Mouse (Mus musculus) heart, adult 11 months (tissue): ENCODE data around the gene Evi2.

Experiments
- DNase-seq: peaks from one replicate; pipeline ENCODE4 v3.0.0; 2022

Gene Evi2

DNA sequence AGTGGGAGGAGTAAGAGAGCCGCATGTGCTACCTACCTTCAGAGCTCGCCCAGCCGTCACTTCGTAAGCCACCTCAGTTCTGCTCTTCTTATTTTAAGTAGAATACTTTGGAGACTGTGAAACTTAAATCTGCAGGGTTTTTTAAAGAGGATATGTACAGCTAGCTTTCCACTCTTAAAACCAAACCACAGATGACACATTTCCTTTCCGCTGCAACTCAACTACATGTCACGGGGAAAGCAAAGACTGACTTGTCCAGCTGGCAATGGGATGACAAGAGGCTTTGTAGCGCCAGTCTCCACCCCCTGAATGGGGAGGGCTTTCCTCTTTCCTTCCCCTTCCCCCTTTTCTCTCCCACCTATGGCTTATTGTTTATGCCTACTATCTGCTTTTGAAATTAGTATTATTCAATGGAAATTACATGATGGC, at the start of gene Evi2, which contains the start of gene Evi2a:
Gene Evi2, minus strand, starts transcription at position 257 of the 429 bp plus-strand sequence.
Gene Evi2a, minus strand, starts transcription at position 277 of the 429 bp plus-strand sequence.
- peak; percentile 96 for DNase-seq

DNA sequence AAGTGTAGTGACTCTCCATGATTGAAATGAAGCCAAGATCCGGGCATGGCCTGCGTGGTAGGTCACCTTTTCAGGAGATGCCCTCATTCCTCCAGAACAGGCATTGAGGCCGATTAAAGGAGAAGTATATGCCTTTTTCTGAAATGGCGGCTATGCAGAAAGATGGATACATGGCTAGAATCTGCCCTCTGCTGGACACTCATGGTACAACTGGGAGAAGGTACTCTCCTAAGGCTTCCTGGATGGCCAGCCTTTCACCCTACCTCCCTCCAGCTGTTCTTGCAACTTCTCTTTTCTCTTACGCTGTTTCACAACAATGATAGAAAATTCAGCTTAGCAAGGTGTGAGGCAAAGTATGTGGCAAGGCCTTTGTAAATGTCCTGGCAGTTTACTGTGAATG, 47.4 kb upstream of the Evi2 start:
- DNase-seq = peak; percentile 94

DNA sequence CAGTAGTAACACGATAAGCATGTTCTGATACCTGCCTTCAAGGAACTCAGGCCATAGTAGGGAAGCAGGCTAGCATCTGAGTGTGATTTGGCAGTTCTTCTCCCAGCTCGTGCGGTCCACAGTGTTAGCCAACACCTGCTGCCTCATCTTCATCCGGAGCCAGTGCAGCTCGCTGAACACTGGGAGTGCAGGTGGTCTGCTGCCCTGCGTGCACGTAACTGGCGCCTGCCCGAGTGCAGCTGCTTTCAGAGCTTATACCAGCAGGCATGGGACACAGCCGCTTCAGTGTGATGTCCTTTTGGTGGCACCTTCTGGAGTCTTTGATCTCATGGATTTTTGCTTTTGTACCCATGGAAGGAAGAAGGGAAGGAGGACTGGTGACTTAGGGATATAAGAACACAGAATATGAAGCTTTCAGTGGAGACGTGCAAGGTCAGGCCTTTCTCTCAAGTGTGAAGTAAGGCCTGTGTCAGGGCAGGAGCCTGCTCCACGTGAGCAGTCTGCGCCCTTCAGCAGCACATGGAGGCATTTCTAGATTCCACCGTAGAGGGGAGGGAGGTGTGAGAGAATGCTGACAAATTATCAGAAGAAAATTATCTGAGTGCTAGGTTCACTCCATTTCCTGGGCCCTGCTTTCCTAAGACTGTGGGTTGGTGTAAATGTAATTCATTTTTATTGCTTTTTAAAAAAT, 45.1 kb upstream of the Evi2 start:
- peak; percentile 88 for DNase-seq

DNA sequence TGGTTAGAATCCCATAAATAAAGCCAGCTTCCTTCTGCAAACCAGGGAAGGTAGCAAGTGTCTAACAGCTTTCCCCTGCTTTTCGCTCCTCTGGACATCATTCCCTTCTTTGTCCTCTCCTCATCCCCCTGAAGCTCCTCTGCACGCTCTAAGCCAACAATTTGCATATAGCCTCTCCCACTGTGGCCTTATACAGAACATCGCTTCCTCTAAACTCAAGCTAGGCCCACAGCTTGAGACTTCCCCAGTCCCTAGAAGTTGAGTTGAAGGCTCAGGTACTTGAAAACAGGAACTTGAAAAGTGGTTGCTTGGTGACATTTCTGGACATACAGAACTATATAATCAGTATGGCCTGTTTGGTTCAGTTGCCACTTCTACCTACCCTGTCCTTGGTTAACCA, 43.4 kb upstream of the Evi2 start:
- peak; percentile 84 for DNase-seq

DNA sequence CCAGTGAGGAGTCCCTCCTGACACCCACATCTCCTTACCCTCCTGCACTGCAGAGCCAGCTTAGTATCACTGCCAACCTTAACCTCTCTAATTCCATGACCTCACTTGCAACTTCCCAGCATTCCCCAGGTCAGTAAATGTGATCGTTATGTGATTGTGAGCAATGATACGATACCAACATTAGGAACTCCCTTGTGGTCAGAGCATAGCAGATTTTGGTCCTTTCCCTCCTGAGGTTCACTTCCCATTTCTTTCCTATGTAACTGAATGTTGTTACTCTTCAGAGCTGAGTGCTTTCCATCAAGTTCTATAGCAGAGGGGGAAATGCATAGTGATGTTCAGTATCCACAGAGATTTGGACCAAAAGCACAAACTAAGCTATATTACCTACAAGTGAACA, 39.9 kb upstream of the Evi2 start:
- DNase-seq = peak; percentile 37

DNA sequence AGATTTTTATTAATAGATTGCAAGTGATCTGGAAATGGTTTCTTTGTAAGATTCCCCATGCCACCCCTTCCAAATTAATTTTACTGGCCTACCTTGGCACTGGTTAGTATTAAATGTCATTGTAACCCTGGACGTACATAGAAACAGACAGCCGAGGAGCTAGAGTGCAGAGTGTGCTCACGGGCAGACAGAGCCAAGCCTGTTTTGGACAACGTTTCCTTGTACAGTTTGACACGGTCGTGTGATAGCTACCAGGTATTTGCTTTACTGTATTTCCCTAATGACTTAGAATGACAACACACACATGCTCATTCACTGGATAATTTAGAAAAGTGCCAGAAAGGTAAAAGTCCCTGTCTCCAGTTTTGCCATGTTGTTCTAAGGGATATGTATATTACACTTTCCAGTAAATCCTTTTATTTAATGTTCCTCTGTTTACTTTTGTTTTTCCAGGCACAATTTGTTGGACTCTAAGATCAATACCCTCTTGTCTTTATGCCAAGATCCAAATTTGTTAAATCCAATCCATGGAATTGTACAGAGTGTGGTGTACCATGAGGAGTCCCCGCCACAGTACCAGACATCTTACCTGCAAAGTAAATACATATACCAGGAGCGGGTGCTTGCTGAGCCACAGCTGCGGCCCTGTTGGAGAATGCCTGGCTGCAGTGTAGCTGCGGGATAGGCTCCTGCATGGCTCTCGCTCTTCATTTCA, 38.0 kb upstream of the Evi2 start:
- DNase-seq = no peak

DNA sequence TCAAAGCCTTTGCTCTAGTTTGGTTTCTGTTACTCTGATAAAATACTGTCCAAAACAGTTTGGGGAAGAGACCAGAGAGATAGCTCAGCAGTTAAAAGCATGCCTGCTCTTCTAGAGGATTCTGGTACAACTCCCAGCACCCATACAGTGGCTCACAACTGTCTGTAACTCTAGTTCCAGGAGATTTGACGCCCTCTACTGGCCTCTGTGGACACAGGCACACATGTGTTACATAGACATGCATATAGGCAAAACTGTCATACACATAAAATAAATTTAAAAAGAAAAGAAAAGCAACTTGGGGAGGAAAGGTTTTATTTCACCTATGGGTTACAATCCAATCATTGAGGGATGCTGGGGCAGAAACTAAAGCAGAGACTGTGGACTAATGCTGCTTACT, 36.6 kb upstream of the Evi2 start:
- DNase-seq = no peak

DNA sequence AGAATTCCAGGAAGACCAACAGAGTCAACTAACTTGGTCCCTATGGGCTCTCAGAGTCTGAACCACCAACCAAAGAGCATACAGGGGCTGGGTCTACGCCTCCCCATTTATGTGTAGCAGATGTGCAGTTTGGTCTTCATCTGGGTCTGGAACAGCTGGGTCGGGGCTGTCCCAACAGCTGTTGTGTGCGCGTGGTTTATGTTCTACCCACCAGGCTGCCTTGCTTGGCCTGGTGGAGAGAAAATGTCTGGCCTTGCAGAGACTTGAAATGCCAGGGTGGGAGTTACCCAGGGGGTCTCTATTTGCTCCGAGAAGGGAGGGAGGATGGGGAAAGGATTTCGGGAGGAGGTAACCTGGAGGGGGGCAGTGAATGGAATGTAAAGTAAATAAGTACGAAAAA, 33.1 kb upstream of the Evi2 start:
- peak; percentile 80 for DNase-seq

DNA sequence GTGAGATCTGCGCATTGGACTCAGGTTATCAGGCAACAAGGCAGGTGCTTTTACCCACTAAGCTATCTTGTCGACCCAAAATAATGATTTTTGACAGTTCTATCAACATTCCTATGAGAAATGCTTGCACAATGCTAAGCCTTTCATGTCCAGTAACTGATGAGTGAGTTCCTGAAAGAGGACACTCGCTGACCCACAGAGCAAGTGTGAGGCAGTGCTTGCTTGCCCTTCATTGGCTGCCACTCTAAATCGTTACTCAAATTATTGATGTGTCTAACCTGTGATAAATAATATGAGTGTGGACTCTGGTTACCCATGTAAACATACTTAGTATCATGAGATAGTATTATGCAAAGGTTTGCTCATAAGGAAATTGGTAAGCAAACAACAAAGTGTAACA, 30.1 kb upstream of the Evi2 start:
- peak; percentile 15 for DNase-seq

DNA sequence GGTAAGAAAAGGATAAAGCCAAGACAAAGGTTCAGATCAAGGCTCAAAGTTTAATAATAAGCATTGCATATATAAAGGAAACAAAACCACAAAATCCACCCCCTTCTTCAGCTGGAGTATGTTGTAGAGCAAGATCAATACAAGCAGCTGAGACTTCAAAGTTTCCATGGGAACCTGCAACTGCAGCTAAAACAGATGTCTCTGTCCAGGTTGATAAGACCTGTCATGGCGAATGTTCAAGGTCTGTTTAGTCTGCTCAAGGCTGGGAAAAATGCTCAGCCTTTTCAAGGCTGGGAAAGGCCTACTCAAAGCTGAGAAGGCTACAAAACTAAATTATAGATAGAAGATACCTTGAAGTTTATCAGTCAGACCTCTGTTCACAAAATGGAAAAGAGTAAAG, 22.2 kb upstream of the Evi2 start:
- peak; percentile 11 for DNase-seq

DNA sequence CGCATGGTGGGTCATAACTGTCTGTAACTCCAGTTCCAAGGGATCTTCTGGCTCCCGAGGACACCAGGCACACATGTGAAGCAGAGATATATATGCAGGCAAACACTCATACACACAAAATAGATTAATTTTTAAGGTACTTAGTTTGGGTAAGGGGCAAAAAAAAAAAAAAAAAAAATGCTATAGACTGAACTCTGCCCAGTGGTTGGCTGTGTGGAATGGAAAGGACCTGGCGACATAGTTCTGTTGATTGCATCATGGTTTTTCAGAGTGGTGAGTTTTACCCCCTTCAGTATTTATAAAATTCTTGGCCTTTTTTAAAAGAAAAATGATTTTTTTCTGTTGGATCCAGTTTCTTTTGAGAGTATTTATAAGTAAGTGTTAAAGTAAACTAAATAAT, 5.9 kb upstream of the Evi2 start:
- peak; percentile 73 for DNase-seq

DNA sequence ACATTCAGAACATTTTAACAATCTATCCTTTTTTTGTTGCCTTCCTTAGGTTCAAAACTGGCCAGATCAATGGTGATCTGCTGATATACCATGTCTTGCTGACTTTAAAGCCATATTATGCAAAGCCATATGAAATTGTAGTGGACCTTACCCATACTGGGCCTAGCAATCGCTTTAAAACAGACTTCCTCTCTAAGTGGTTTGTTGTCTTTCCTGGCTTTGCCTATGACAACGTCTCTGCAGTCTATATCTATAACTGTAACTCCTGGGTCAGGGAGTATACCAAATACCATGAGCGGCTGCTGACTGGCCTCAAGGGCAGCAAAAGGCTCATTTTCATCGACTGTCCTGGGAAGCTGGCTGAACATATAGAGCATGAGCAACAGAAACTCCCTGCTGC, 5.2 kb upstream of the Evi2 start:
- DNase-seq = no peak

DNA sequence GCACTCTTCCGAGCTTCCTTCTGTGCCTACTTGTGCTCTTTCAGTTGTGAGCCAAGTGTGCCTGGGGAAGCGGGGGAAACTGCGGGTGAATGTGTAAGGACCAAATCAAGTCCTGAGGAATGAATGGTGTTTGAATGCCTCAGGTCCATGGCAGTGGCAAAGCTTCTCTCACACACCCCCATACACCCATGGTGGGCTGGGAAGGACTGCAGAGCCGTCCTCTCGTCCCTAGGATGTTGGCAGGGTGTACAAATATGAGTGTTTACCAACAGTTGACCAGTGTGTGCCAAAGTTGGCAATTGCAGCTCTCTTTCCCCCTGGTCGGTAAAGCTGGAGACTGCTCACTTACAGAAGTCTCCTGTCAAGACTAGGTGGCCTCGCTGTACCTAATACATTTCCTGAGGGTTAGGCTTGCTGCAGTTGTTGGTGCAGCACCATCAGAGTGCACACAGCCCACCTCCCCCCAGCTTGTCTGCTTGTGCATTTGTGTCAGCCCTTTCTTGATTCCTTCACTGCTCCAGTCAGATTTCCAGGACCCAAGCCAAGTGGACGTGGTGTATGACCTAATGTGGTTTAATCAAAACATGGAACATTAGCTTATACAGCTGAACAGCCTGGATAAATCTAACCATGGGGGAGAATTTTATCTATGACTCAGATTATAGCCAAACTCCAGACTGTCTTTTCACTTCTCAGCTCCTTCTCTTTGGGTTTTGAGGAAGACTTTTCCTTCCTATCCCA, 3.7 kb upstream of the Evi2 start:
- peak; percentile 94 for DNase-seq

DNA sequence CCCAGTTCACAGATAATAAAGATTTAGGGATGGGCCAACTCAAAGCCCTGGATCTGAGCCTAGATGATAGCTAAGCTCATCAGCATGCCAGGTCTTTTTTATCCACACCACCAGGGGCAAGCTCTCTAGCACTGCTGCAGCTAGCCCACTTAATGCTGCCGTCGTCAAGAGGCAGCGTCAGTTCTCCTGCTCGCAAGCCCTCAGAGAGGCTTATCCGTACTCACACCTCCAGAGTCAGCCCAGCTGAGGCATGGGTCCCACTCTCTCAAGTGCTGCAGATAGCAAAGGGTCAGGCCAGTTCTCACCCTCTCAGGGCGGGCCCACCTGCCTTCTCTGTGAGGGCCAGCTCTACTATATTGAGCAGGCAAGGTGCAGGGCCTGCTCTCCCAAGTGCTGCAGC, 2.9 kb upstream of the Evi2 start:
- DNase-seq = peak; percentile 90

DNA sequence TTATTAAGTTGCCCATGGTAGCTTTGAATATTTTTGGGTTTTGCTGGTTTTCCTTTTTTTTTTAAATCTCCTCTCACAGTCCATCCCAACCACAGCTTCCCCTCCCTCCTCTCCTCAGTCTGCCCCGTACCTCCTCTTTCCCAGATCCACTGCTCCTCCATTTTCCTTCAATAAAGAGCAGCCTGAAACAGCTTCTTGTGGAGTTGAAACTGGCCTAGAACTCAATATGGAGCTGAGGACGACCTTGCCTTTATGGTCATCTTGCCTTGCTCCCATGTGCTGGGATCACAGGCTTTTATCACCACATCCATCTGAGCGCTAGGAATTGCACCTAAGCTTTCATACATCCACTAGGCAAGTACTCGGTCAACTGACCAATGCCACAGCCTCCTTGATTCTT, 1.1 kb upstream of the Evi2 start:
- peak; percentile 64 for DNase-seq

DNA sequence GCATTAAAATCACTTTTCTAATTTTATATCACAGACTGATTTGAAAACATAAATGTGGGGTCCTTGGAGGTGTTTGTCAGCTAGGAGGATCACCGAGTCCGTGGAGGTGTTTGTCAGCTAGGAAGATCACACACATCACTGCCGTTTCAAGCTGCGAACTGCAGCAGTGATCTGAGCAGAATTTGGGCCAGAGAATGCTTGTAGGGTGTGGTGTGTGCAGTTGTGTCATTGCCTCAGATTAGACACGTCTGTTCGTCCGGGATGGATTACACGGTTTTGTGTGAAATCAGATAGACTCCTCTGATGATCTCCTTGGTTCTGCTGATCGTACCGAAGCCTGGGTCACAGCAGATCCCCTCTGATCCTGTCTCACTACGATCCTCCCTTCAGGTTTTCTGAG, 385 bp upstream of the Evi2 start:
- DNase-seq = peak; percentile 89

DNA sequence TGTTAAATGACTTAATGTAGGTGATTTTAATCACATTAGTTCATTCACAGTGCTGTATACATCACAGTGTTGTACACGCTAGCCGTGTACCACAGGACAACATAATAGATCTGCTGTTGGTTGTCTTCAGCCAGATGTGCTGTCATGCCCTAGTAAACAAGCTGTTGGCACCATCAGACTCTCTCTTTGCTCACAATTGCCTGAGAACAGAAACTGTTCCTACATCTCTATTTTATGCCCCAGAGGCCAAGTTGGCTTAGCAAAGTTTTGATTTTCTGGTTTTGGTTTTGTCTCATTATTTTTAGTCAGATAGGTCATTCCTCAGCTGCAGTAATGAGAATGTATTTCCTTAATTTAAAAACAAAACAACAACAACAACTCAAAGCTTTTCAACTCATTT, 653 bp downstream of the Evi2 start:
- peak; percentile 79 for DNase-seq

DNA sequence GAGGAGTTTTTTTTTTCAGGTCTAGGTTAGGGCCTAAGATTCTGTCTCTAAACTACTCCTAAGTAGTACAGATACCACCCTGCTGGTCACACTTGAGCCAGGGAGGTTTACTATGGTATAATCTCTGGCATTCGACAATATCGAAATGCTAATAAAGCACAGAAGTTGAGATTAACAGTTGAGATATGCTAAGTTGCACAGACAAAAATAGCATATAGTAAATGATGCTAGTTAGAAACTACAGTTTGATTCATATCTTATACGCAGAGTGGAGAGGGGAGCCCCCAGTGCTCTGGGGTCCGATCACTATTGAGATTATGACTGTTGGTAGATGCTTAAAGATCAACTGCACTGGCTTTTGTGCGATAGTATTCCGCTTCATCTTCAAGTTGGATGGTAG, 1.2 kb downstream of the Evi2 start:
- DNase-seq = no peak

DNA sequence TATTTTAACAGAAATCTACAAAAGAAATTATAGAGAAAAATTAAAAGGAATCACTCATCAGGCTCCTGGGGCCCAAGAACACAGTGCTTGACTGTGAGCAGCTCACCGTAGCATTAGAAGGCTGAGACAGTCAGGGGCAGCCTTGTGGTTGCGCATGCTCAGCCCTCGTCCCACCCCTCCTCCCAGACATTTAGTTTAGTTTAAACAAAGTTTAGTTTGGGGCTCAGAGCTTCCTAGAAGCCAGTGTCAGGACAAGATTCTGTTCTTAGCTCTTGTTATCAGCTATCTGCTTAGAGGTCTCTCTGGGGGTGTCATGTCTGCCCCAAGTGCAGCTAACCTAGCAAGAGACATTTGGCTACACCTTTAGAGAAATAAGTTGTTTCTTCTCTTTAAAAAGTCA, 1.8 kb downstream of the Evi2 start:
- peak; percentile 76 for DNase-seq

DNA sequence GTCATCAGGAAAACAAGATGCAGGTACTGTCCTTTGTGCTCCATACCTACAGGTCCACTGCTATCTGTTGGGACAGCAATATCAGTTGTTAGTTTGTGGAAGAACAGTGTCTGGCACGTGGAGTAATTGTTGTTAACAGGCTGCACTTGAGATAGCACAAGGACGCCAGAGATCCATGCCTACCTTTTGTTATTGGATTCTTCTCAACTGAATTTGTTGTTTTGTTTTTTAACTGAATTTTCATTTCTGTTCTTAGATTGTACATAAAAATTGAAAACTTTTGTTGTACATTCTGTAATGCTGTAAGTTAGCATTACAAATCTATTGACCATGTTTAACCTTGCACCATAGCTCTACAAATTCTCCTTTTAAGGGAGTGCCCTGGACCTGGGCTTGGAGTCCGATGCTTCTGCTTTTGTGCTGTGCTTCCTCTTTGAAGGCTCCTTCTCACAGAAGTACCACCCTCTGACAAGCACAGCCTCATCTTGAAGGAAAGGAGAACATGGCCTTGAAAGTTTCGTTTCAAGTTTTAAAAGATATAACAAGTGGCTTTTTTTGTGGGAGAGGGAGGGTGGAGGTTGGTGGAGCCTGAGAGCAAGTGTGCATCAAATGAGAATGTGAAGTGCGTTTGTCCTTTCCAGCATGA, 2.5 kb downstream of the Evi2 start:
- DNase-seq = peak; percentile 97

DNA sequence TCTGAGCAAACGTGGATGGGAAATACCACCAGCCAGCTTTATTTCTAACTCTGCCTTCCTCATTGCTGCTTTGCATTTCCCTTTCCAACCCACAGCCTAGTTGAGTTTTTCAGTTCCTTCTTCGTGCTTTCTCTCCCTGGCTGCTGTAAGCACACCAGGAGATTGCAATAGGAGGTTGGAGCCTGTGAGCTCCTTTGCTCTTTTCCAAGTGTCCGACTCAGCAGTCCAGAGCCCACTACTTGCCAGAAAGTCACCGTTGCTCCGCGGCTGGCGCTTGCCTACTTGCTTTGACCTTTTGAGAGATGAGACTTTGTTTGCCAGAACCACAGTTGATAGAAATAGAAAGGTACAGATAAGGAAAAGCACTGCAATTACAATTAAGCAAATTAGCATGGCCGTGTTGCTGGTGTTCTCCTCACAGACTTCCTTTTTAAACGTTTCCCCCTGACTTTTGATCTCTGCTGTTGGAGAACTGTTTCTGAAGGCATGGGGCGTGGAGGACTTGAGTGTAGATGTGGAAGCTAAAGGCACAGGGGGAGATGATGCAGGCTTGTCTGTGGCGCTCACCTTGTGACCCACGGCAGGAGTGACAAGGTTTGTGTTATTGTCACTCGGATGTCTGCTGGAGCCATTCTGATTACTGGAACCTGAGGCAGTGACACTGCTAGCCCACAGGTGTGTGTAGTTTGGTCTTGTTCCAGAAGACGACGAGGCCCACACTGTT, 3.2 kb downstream of the Evi2 start:
- DNase-seq = peak; percentile 96

DNA sequence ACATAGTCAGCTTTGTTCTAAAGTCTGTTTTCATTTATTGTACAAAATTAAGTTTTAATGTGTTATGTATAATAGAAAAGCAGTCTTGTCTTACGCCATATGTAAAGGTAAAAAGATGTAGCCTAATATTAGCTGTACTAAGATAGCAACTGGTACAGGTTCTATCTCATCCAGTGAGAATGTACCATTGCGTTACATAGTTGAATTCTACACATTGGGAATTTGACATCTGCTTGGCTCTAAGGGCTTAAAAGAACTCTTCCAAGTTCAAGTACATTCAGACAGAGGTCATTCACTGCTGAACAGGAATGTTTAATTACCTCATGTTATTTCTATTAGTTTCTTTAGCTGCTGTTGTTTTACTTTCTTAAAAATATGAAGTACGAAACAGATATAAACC, 3.8 kb downstream of the Evi2 start:
- DNase-seq = no peak

DNA sequence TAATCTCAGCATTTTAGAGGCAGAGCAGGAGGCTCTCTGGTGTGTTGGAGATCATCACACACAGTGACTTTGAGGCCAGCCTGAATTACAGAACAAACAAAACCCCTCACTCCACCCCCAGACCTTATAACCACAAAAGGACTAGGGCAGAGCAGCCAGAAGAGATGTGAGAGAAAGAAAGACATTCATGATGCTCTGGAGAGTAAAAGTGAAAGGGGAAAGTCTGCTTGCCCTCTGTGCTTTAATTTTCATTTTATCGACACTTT, 6.1 kb downstream of the Evi2 start:
- DNase-seq = no peak
